Mouse (Mus musculus): ENCODE results near the gene 4930579F01Rik. TPM values are rescaled to one million over a fixed set of nuclear protein-coding genes. Genes with fewer than 3 reads are reported as not detected.
A peak's percentile ranks its signal among the peaks of the same experiment; 100 is the strongest.

The 4930579F01Rik gene
- total and polyA plus RNA-seq, 3 experiments = not detected

GRCm38 (mm10) chr3:138143315-138144059 lies 50.1 kb downstream of the 4930579F01Rik start, which contains the start of gene Trmt10a (continued):
- TF ChIP-seq JUN (IDR thresholded peaks at IDR 0.05; ENCODE audit: insufficient read depth, low read depth, low read length) (peak; percentile 40; the same call in 1 of the 2 replicates), JUND (conservative IDR thresholded peaks at IDR 0.05; ENCODE audit: low read depth, low read length) (peak; percentile 33; the same call in 1 of the 2 replicates), GABPA (IDR thresholded peaks at IDR 0.05; ENCODE audit: insufficient replicate concordance, low read depth, low read length) (peak; percentile 84; the same call in 1 of the 2 replicates), CHD2 (IDR thresholded peaks at IDR 0.05; ENCODE audit: low read length) (peak; percentile 82), HCFC1 (IDR thresholded peaks at IDR 0.05; ENCODE audit: low read depth, low read length) (peak; percentile 94), NRF1 (IDR thresholded peaks at IDR 0.05; ENCODE audit: low read depth, low read length) (peak; percentile 78), SIN3A (IDR thresholded peaks at IDR 0.05; ENCODE audit: low read length) (peak; percentile 91), MAZ (IDR thresholded peaks at IDR 0.05; ENCODE audit: low read depth, low read length) (peak; percentile 71), POLR2AphosphoS2 (IDR thresholded peaks at IDR 0.05; ENCODE audit: low read depth, low read length) (peak; percentile 98), PAX5 (IDR thresholded peaks at IDR 0.05; ENCODE audit: low read length) (no peak), MEF2A (IDR thresholded peaks at IDR 0.05; ENCODE audit: borderline replicate concordance, low read depth, low read length) (peak; percentile 79), SMC3 (IDR thresholded peaks at IDR 0.05; ENCODE audit: low read depth, low read length) (peak; percentile 45), USF2 (conservative IDR thresholded peaks at IDR 0.05; ENCODE audit: low read depth, low read length) (peak; percentile 98), EP300 (IDR thresholded peaks at IDR 0.05; ENCODE audit: low read length) (no peak), RCOR1 (conservative IDR thresholded peaks at IDR 0.05; ENCODE audit: low read depth, low read length) (peak; percentile 90; the same call in 1 of the 2 replicates), MYC (IDR thresholded peaks at IDR 0.05; ENCODE audit: low read depth, low read length) (peak; percentile 100), CTCF (conservative IDR thresholded peaks at IDR 0.05 in 1 of 2, IDR thresholded peaks at IDR 0.05 in 1 of 2; ENCODE audit: low read depth in 2 of 2, low read length in 2 of 2) (peak in 1 of 2 experiments; percentile 54; a peak in 2 of 4 replicates), MXI1 (IDR thresholded peaks at IDR 0.05; ENCODE audit: low read depth, low read length) (peak; percentile 98), USF1 (IDR thresholded peaks at IDR 0.05; ENCODE audit: low read depth, low read length) (peak; percentile 99)

DNA sequence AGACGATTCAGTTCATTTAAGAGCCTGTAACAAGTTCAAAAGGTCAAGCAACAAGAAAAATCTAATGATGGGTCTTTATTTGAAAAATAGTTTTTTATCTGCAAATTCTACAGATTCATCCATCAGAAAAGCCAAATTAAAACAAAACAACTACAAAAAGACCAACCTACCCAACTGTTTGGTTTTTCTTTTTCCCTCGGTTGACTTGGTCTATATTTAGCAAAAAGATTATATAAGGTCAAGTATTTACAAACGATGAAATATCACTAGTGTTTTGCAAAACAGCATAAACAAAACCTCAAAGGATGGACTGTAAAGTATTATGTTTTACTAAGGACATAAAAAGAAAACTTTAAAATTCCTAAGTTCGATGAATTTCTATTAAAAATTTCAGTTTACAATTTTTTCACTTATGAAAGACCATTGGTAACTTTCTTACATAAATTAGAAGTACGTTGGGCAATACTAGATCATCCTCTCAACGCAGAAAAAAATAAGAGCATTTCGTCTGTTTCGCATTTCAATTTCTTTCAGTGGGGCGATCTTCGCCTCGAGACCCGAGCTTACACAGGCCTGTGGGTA lies 50.8 kb downstream of the 4930579F01Rik start:
- Histone ChIP-seq H3K79me2 (replicated peaks; ENCODE audit: control insufficient read depth, extremely low read depth, insufficient read depth, poor library complexity, severe bottlenecking) (peaks cover 13% of the 10 kb centered on the region), H3K36me3 (replicated peaks in 1 of 2; ENCODE audit: control insufficient read depth in 1 of 2, insufficient read depth in 1 of 2, low read length in 1 of 2) (peaks cover 9 to 24% of the 10 kb centered on the region in 2 experiments), H3K4me1 (ENCODE audit: control insufficient read depth in 1 of 2, insufficient read depth in 2 of 2) (peaks cover 5 to 26% of the 10 kb centered on the region in 2 experiments), H3K27me3 (replicated peaks) (no peaks in the 10 kb centered on the region), H3K4me2 (ENCODE audit: insufficient read depth, low read depth, poor library complexity, severe bottlenecking) (peak overlapping the region; percentile 96), H3K4me3 (replicated peaks in 1 of 3; ENCODE audit: low read depth in 2 of 3, low read length in 2 of 3, poor library complexity in 1 of 3) (peak overlapping the region; percentile 50 to 79 (median 66)), H3K27ac (ENCODE audit: insufficient read depth, low read depth) (no peak overlapping the region), H3K9ac (ENCODE audit: insufficient read depth, low read depth) (peak overlapping the region; percentile 44), H3K9me3 (replicated peaks; ENCODE audit: low read length) (peaks cover 4% of the 10 kb centered on the region)
- in situ Hi-C loops (cut with MboI; ENCODE audit: low pct_ligation_motif_present, low pct_unique_long_range_greater_than_20kb, low sequenced_read_pairs) (loop anchor here (10.0 kb wide), 1 partner anchor 278 kb away; the partner anchor contains the start of genes Dnajb14 and H2afz), dilution Hi-C loops (cut with MboI; ENCODE audit: extremely low pct_ligation_motif_present, extremely low pct_unique_long_range_greater_than_20kb, low sequenced_read_pairs) (loop anchor here (25.0 kb wide), 1 partner anchor 356 kb away; no protein-coding TSS in a partner anchor)
- peak; percentile 28 for DNase-seq (ENCODE audit: extremely low read depth)
- TF ChIP-seq MAZ (IDR thresholded peaks at IDR 0.05; ENCODE audit: low read depth, low read length) (no peak), KAT2A (IDR thresholded peaks at IDR 0.05; ENCODE audit: insufficient replicate concordance, low read length) (no peak), TBP (conservative IDR thresholded peaks at IDR 0.05; ENCODE audit: low read depth, low read length) (peak; percentile 83; the same call in 1 of the 2 replicates), E2F4 (IDR thresholded peaks at IDR 0.05; ENCODE audit: insufficient replicate concordance, low read depth, low read length) (0 out of 2 replicates have a peak, but pooled peaks have one; percentile 29), HCFC1 (IDR thresholded peaks at IDR 0.05; ENCODE audit: low read depth, low read length) (no peak), MYC (IDR thresholded peaks at IDR 0.05; ENCODE audit: low read depth, low read length) (no peak), POLR2AphosphoS2 (IDR thresholded peaks at IDR 0.05; ENCODE audit: low read depth, low read length) (no peak), RAD21 (IDR thresholded peaks at IDR 0.05; ENCODE audit: low read depth, low read length) (no peak; the same call in none of the 2 replicates), TCF12 (IDR thresholded peaks at IDR 0.05; ENCODE audit: low read depth, low read length) (no peak), BHLHE40 (IDR thresholded peaks at IDR 0.05; ENCODE audit: low read depth, low read length) (0 out of 2 replicates have a peak, but pooled peaks have one; percentile 3), ZNF384 (IDR thresholded peaks at IDR 0.05; ENCODE audit: low read depth, low read length) (no peak), ZC3H11A (IDR thresholded peaks at IDR 0.05; ENCODE audit: low read depth, low read length) (no peak), JUND (conservative IDR thresholded peaks at IDR 0.05; ENCODE audit: low read depth, low read length) (no peak), MAX (IDR thresholded peaks at IDR 0.05; ENCODE audit: low read length) (no peak), ETS1 (conservative IDR thresholded peaks at IDR 0.05; ENCODE audit: low read depth, low read length) (0 out of 2 replicates have a peak, but pooled peaks have one; percentile 6), NELFE (IDR thresholded peaks at IDR 0.05; ENCODE audit: low read depth, low read length) (no peak), NRF1 (IDR thresholded peaks at IDR 0.05; ENCODE audit: low read depth, low read length) (no peak), IRF4 (IDR thresholded peaks at IDR 0.05; ENCODE audit: low read depth, low read length) (no peak), CHD1 (IDR thresholded peaks at IDR 0.05; ENCODE audit: low read depth, low read length) (peak; percentile 95), USF1 (IDR thresholded peaks at IDR 0.05; ENCODE audit: low read depth, low read length) (no peak), PAX5 (IDR thresholded peaks at IDR 0.05; ENCODE audit: low read length) (no peak), UBTF (IDR thresholded peaks at IDR 0.05; ENCODE audit: low read depth, low read length) (no peak)
